Mouse (Mus musculus): ENCODE measurements around the gene Fas.

Gene Fas

DNA sequence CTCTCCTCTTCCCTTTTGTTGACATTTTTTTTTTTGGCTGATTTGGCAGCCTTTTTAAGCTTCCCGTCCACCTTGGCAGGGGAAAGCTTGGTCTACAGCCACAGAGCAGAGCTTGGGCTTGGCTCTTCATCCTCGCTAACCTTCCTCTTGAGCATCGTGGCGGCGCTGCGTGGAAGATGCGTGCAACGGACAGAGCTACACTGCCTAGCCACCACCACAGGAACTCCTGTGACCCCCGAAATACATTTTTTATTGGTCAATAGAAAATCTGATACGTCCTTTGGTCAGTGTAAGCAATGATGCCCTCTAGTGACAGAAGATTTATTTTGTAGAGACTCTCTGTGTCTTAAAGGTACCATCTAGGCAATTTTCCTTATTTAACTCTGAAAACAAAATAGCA lies 6.1 kb upstream of the Fas start:
- peak; percentile 44 for DNase-seq (ENCODE audit: low spot score)

DNA sequence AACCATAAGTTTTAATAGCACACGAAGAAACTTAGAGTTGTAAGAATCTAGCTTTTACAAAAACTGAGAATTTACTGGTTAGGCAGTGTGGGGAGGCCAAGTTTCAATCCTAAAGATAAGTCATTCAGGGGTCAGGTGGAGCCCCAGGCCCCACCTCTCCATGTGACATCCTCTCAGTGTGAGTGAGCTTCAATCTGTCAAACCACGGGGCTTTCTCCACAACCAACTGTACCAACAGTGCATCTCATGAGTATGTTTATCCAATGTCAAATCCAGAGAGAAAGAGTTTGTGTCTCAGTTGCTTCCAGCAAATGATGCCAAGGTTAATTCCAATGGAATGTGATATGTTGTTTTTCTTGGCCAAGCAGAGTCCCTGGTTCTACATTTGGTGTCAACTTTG lies 5.6 kb upstream of the Fas start:
- DNase-seq (ENCODE audit: low spot score): no peak

DNA sequence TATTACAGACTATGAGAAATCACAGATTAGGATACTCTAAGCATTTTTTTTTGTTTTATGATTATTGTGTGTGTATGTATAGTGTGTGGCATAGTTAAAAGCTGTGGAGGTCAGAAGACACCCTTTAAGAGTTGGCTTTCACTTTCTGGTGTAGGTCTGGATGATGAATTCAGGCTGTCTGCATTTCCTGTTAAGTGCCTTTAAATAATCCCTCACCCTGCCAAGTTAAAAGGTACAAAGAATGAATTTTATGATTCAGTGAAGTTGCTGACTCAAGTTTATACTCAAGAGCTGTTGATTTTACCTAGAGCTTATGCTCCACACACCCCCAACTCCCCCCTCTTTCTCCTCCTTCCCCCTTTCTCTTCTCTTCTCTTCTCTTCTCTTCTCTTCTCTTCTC lies 3.2 kb upstream of the Fas start:
- DNase-seq (ENCODE audit: low spot score): no peak

DNA sequence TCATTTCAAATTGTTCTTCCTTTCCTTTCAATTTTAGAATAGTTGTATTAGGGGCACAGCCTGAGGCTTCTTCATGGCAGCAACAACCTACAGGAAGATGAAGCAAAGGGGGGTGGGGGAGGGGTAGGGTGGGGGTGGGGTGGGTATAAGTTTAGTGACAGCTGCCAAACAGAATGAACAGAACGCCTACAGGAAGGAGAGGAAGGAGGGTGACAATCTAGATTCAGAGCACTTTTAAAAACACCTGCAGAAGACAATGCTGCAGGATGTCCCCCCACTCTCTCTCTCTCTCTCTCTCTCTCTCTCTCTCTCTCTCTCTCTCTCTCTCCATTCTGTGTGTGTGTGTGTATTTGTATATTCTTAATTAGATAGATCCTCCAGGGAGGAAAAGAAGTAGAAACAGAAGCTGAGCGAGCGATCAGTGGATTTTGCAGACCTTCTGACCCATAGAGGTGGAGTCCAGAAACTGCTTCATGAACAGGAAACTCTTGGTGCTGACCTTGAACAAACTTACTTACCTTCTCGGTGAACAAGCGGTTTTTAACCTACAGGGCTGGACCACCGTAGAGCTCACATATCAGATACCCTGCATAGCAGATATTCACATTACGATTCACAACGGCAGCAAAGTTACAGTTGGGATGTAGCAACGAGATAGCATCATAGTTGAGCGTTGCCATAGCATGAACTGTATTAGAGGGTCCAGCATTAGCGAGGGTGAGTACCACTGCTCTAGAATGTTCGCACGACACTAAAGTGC lies 2.6 kb upstream of the Fas start:
- no peak for DNase-seq (ENCODE audit: low spot score)

DNA sequence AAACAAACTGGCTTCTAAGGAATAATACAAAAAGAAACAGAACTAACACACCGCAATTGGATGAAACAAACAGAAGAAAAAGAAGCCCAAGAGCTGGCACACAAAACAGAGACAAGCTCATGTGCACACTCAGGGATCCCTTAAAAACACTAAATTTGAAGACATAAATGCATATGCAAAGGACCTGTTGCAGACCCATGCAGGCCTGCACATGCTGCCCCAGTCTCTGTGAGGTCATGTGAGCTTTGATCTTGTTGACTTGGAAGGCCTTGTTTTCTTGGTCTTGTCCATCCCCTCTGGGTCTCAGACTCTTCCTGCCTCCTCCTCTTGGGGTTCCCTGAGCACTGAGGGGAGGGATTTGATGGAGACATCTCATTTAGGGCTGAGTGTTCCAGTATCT lies 1.8 kb upstream of the Fas start:
- no peak for DNase-seq (ENCODE audit: low spot score)

DNA sequence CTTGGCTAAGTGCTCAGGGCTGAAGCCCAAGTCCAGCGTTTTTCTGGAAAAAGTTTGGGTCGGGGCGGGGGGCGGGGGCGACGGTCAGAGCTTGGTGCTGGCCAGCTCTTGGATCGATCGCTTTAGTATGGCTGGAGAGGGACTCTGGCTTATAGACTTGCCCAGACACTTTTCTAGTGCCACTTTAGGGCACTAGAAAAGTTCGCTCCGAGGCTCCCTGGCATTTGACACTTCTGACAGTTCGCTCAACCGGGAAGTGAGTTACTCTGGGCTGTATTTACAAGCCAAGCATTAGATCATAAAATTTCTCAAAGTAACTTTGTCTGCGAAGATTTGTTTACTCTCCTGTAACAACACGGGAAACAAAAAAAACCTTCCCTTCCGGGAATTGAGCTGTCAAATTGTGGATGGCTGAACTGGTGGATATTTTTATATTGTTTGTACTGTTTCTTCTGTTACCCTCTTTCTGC lies 441 bp downstream of the Fas start:
- DNase-seq (ENCODE audit: low spot score): peak; percentile 80

DNA sequence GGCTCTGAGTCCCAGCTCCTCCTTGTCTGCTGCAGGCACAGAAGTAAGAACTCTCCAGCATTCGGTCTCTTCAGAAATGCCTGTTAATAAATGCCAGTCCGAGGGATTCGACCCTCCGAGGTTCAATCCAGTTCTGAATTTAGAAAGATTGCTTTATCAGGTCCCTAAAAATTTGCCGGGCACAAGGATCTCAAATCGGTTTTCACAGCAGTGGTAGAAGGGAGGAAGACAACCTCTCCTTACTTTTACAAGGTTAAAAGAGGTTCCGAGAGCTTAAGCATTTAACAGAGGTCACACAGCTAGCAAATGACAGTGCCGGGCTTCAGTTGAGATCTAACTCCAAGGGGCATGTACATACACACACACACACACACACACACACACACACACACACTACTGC lies 913 bp downstream of the Fas start:
- no peak for DNase-seq (ENCODE audit: low spot score)

DNA sequence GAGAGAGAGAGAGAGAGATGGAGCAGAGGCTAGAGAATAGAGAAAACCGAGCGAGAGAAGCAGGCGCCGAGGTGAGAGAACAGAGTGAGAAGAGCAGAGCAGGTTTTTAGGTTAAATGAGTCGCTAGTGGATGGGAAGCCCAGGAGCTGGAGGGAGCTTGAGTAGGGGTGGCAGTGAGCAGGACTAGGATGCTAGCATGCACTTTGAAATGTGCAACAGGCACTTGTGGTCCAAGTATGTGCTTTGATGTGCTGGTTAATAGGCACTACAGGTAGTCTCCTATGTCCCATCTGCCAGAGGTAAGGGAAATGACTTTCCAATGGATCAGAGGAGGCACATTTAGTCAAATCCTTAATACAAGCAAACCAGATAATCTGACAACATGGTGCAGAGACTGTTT lies 1.5 kb downstream of the Fas start:
- no peak for DNase-seq (ENCODE audit: low spot score)

DNA sequence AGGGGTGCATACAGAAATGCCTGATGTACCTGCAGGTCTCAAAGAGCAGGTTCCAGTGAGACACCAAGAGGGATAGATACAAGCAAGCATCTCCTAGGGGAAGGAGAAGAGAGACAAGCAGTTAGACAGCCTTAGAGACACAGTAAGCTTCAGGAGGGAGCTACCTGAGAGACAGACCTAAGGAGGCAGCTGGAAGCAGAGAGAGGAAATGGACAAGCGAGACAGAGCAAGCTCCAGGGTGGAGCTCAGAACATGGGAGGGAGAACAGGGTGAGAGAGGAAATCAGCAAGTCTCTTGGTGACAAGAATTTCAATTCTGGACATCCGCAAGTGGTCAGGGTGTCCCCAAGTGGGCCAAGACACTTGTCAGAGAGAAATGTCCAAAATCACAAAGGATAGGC lies 2.2 kb downstream of the Fas start:
- no peak for DNase-seq (ENCODE audit: low spot score)

DNA sequence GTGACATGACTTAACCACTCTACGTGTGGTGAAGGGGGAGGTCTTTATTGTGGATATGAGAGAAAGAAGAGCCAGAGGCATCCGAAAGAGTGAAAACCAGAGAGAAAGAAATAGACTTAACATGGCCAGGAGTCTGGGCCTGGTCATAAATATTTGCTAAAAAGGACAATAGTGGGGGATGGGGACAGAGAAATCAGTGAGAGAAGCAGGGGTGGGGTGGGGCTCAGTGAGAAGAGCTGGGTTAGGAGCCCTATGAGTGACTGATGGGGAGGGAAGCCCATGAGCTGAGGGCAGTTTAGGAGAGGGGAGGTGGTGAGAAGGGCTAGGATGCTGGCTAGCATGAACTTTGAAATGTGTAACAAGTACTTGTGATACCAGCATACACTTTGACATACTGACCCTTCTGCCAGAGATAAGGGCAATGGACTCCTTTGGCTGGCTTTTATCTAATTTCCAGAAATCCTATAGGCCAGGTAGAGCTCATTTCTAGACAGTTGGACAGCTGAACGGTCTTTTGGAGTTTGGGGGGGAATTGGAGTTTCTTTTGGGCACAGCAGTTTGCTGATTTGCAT lies 3.0 kb downstream of the Fas start:
- DNase-seq (ENCODE audit: low spot score): no peak

DNA sequence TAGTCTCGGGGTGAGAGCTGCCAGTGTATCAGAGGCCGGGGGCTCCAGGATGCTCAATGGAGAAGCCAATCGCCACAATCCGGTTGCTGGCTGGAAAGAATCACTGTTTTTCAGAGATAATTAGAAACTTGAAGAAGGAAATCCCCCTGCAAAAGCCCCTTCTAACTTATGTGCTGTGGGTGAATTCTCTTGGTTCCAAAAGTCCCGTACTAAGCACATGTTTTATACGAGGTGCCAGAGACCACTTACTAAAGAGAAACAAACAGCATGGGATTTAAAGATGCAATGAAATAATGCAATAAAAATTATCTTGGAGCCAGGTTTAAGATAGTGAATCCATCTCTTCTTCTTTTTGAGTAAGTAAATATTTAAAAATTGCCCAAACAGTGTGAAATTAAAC lies 5.0 kb downstream of the Fas start:
- no peak for DNase-seq (ENCODE audit: low spot score)

DNA sequence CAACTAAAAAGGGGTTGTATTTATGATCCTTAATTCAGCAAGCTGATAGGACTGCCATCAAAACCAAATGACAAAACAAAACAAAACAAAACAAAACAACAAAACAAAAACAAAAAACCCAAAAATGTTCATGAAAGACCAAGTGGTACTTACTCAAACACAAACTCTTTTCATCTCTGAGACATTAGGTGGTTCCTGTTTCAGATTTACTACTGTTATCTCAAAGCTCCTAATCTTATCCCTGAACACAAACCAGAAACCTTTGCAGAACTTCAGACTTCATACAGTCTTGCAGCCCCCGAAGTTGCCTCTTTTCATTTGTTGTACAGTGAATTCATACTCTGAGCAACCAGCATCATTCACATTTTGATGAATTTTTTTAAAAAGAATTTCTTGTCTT lies 8.1 kb downstream of the Fas start:
- DNase-seq (ENCODE audit: low spot score): no peak

DNA sequence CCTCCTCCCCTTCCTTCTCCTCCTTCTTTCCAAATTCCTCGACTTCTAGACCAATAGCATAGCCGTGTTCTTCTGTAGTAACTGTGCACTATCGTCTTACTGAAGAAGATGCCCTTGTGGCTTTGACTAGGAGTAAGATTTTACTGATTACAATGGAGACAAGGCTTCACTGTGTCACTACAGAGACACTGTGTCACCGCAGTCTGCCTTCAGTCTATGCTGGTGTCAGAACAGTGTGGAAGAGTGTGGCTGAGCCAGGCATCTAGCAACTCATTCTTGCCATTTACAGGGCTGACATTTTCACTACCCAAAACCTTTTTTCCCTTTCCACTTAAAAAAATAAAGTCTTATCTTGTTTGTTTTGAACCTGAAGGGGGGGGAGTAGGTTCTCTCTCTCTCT lies 8.8 kb downstream of the Fas start:
- DNase-seq (ENCODE audit: low spot score): no peak

DNA sequence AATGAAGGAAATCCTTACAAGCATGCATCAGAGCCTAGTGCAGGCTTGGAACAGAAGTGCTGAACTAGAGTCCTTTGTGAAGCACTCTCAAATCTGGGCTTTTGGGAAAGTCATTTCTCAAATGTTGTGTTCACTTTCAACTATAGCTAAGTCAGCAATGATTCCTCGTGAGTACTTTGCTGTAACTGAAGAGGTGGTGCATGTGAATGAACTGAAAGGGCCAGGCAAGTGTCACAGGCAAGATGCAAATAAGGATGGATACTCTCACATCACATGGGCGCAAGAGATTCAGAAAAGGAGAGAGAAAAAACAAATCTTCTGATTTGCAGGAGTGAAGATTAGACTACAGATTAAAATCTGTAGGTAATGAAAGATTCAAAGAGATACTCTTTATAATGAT lies 10.0 kb downstream of the Fas start:
- no peak for DNase-seq (ENCODE audit: low spot score)

DNA sequence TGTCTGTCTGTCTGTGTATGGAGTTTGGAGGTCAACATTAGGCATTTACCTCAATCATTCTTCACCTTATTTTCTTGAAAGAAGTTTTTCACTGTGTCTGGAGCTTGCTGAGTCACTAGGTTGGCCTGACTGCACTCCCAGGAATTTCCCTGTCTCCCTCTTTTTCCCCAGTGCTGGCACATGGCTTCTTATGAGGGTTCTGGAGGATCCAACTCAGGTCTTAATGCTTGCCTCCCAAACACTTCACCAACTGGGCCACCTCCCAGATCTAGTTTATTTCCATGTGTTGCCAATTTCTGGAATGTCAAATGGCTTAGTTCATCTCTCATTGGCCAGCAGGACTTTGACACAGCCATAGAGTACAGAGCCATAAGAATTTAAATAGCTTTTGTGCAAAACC lies 14.5 kb downstream of the Fas start:
- DNase-seq (ENCODE audit: low spot score): peak; percentile 55

DNA sequence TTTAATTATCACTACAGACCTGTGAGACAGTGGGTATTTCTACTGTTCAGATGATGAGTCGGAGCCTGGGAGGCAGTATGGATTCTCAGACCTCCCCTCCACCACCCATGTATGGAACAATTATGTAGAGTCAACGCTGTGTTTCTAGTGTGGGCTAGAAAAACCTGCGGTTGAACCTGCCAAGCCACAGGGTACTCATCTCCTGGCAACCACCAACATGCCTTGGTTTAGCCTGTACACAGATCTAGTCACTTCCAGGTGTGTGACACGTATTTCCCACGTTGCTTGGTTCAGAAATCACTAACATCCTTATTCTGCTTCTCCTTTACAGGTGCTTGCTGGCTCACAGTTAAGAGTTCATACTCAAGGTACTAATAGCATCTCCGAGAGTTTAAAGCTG lies 16.3 kb downstream of the Fas start:
- no peak for DNase-seq (ENCODE audit: low spot score)

DNA sequence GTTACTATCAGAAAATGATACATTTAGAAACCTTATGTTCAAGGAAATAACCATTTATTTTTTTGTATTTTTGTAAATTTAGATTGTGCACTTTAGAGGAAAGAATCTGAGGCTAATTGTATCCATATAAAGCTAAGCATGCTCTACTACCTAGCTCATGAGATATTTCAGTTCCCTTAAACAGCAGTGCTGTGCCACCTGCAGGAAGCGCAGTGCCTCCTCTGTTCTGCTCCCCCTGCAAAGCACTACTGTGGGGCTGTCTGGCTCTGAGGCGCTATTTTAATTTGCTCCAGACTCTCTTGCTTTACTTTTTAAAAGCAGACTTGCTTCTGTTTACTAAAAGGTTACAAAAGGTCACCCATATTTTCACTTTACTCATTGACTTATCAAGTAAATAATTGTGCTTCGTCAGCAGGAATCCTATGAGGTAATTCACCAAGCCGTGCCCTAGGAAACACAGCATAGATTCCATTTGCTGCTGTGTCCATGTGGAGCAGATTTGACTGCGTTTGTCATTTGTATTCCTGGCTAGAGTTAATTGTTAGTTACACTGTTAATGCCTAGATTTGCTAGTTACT lies 21.8 kb downstream of the Fas start:
- DNase-seq (ENCODE audit: low spot score): no peak

DNA sequence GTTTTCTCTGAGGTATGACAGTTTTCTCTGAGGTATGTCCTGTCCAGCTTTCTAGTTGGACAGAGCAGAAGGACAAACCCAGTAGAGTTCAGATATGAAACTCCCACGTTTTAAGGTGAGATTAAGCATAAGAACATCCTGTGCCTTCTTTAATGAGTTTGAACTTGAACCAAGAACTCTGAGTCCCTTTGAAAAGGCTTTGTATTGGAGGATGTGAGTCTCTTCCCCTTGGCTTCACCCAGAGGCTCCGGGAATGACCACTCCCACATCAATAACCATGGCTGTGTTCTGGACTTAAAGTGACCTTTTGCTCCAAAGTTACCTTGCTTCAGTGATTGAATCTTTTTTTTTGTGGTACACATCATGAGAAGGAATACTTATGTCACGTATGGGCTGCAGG lies 37.6 kb downstream of the Fas start:
- no peak for DNase-seq (ENCODE audit: low spot score)

DNA sequence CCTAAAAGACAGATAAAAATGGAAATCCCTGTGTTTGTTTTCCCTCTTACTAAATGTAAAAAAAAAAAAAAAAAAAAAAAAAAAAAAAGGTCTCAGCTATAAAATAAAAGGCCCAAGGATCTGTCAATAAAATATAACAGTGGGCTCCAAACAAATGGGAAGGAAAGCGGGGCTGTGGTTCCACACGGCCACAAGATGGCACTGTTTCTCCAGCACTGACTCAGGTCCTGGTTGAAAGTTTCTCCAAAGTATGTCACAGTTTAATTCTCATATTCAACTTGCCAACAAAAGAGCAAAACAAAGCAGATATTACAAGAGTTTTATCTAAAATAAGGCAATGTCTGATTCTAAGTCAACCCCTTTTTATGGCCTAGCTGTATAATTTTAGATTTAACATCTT lies 43.8 kb downstream of the Fas start:
- DNase-seq (ENCODE audit: low spot score): peak; percentile 86

DNA sequence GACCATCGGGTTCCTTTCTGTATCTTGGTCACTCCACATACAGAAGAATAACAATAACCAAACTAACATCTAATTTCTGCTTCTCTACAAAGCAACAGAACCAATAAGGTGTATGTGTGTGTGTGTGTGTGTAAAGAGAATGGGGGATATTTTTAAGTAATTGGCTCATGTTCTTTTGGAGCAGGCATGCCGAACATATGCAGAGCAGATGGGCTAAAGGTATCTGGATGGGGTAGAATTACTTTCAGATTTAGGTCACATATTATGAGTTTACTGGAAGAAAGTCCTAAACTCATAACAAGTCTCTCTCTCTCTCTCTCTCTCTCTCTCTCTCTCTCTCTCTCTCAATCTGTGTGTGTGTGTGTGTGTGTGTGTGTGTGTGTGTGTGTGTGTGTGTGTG lies 54.2 kb downstream of the Fas start:
- no peak for DNase-seq (ENCODE audit: low spot score)

DNA sequence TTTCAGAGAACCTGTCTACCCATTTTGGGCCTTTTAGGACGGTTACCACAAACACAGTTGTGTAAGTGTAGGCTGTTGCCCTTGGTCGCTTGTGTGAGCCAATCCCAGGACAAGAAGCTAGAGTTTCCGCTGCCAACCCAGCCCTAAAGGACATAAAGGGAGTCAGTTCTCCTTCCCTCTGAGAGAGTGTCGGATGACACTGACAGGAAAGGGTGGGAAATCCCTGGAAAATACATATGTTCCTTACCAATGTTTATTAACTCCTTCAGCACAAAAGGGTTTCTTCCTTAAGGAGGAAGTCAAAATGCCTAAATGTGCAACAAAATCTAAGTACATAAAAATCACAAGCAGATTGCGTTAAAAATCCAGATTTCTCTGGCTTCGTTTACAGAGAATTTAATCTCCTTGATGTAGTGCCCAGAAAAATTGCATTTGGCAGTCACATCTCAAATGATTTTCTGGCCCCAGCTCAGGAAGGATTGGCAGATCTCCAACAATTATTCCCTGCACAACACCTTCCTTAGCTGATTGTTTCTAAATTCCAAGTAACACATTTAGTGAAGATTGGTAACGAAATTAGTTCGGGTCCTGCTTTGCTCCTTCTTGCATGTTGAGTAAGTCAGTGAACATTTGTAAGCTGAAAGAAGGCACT lies 55.3 kb downstream of the Fas start:
- peak; percentile 46 for DNase-seq (ENCODE audit: low spot score)

DNA sequence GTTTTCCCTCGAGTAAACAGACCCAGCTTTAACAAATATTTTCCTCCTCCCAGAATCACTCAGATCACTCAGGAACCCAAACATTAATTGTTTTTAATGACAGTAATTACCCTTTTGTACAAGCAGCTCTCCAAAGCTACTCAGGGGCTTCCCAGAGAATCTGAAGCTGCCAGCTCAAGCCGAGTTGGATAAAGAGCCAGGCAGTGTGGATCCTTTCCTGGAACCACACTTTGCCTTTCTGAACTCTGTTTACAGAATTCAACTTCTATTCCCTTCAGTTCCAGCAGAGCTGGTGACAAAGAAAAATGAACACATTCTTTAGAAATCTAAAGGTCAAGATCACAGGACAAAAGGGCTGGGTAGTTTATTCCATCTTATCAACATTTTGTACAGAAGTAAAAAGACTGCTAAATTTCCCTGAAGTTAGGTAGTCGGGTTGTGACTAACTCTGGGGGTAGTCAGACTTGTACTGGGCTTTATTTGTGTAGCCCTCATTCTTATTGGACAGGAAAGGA lies 62.9 kb downstream of the Fas start:
- no peak for DNase-seq (ENCODE audit: low spot score)

DNA sequence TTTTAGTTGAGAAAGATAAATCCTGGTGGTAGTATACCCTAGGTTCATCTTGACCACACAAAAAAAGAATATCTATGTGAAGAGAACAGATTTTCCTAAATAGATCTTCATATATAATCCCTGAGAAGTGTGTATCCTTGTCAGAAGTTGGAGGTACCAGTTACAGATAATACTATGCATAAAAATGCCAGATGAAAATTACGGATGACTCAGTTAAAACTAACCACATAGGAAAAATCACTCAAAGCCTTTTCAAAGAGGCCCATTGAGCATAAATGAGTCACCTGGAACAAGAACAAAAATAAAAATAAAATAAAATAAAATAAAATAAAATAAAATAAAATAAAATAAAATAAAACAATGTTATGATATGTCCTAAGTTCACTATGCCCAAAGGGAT lies 72.2 kb downstream of the Fas start:
- DNase-seq (ENCODE audit: low spot score): no peak

Data from adipocyte (in vitro differentiated cells).